Mouse (Mus musculus) megakaryocyte, embryonic 14.5 days (primary cell): ENCODE results near the gene Zdhhc13.

Experiments
- FLI1 ChIP-seq: IDR thresholded peaks from 2 replicates; pipeline ENCODE4 v1.6.1; 2012; ENCODE audit warnings: low read length, inconsistent platforms, mixed read lengths
- GATA1 ChIP-seq: IDR thresholded peaks from 3 replicates; pipeline ENCODE4 v1.6.1; 2012; ENCODE audit warnings: mixed read lengths, low read length, inconsistent platforms, borderline replicate concordance

DNA sequence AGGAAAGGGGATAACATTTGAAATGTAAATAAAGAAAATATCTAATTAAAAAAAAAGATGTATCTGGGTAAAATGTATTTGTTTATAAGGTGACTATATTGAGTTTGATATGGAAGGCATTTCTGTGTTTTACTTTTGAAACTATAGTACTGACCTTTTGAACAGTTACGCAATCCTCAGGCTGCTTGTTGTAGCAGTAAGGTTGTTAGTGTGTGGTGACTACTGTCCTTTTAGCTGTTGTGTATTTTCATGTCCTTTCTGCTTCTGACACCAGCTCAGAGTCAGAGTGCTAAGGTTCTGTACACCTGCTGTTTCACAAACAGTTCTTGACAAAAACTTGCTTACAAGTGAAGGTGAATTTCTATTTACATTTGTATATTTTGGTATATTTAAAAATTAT lies 21.8 kb downstream of the Zdhhc13 start:
- TF ChIP-seq GATA1 = no peak
- TF ChIP-seq FLI1 = no peak
